Mouse (Mus musculus) olfactory bulb, adult 2 months (tissue): ENCODE measurements around the gene Mrpl39. TPM values are rescaled to one million over a fixed set of nuclear protein-coding genes. Genes with fewer than 3 reads are reported as not detected.

Source experiments
- H3K27ac ChIP-seq: fragments of 200-500 bp; 2 replicates; pipeline ENCODE4 v1.5.1; 2012; ENCODE audit warnings: low read depth, low read length; ENCODE audit not compliant: insufficient read depth
- H3K4me1 ChIP-seq: fragments of 200-500 bp; 2 replicates; pipeline ENCODE4 v1.6.1; 2012; ENCODE audit warnings: low read length; ENCODE audit not compliant: control insufficient read depth, insufficient read depth
- H3K4me3 ChIP-seq: fragments of 200-500 bp; 2 replicates; pipeline ENCODE4 v1.5.1; 2012; ENCODE audit warnings: mild to moderate bottlenecking, low read depth, low read length, moderate library complexity; ENCODE audit not compliant: insufficient read depth
- CTCF ChIP-seq: fragments of 200-500 bp; IDR thresholded peaks from 2 replicates; pipeline ENCODE4 v1.5.1; 2012; ENCODE audit warnings: low read depth, mild to moderate bottlenecking, low read length, moderate library complexity; ENCODE audit not compliant: insufficient read depth
- POLR2A ChIP-seq: fragments of 200-500 bp; IDR thresholded peaks from 2 replicates; pipeline ENCODE4 v1.6.1; 2012; ENCODE audit warnings: mild to moderate bottlenecking, low read depth, low read length, moderate library complexity; ENCODE audit not compliant: insufficient read depth
- WGBS: fragments of 180-500 bp; shearing (Covaris S2); methylation state at CpG from one replicate; pipeline ENCODE4 v1.1.7; 2018; 5-methylcytosine and 5-hydroxymethylcytosine counted together
- polyA plus RNA-seq: library from polyadenylated mRNA; stranded (reverse); fragments of >200 nt; gene quantifications from 2 replicates; pipeline ENCODE4 v1.2.4, GENCODE M21; 2012; ENCODE audit warnings: low replicate concordance; ENCODE audit not compliant: missing spikeins, insufficient read depth, insufficient read length

The Mrpl39 gene
- not detected in 2 replicates for polyA plus RNA-seq

DNA sequence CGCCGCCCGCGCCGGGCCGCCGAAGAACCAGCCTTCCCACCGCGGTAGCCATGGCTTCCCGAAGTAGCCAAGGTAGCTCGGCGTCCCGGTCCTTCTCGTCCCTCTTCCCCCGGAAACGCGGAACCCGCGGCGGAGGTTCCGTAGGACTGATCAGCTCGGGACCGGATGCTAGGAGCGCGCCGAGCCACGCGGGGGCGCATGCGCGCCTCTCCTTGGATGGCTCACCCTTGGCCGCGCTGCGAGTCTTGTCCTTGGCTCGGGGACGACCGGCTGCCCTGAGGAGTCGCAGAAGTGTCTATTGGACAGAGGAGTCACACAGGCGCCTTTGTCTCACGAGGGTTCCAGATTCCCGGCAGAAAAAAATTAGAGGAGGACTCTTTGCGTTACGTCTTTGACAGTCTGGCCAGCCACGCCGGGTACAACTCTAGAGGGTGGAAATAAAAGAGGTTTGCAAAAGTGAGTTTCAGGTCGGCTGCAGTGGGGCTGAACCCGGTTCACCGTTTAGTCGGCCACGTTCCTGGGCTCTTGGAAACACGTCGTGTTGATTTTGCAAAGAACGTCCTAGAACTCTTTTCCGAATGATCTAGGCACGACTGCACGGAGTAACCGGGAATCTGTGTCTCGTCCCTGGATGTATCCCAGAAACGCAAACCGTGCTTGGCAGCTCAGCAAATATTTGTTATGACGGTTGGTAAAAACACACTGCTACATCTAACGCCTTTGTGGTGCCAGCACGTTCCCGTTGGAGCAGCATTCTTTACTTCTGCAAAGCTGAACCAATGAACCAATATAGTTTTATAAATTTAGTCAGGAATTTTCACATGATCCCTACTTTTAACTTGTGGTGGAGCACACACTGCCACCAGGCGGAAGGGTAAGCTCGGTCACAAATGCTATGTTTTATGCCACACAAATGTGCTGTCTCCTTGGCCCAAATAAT, at the start of gene Mrpl39:
Gene Mrpl39 (minus strand): TSS at position 577 of the 940 bp plus-strand sequence.
- peak within 1 kb of the TSS; percentile 47; the same call in 1 of the 2 replicates for H3K27ac ChIP-seq
- peaks cover 4% of the 10 kb centered on the region; the same call in 1 of the 2 replicates for H3K4me1 ChIP-seq
- peak within 1 kb of the TSS; percentile 74 for H3K4me3 ChIP-seq
- peak; percentile 70 for TF ChIP-seq CTCF
- TF ChIP-seq POLR2A: peak; percentile 70; the same call in 1 of the 2 replicates
- under 1% methylated on average over 66 of the region's 66 CpGs for WGBS

DNA sequence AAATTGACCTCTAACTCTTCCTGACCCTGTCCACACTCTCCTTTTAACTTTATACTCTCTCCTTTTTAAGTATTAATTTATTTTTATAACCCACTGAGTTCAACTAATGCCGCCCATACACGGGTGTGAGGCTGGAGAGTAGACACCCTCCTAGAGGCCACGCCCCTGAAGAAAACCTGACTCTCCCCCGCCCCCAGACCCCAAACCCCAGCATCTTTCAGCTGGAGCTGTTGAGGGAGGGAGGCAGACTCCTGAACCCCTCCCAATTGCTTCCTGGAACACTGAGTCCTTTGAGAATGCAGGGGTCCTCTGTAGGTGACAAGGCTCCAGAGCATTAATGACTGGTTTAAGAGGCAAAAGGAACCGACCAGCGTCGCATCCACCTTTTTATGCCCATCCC, 49.4 kb upstream of the Mrpl39 start:
- no peaks in the 10 kb centered on the region for H3K4me1 ChIP-seq
- no peak overlapping the region for H3K27ac ChIP-seq
- TF ChIP-seq POLR2A (no peak), CTCF (no peak)
- H3K4me3 ChIP-seq: no peak overlapping the region
- 43% methylated on average over 7 of the region's 7 CpGs for WGBS

- no peak overlapping the region for H3K4me3 ChIP-seq
- H3K27ac ChIP-seq: no peak overlapping the region
- TF ChIP-seq POLR2A: no peak
- no peak for TF ChIP-seq CTCF
- 34% methylated on average over 2 of the region's 2 CpGs for WGBS
- no peaks in the 10 kb centered on the region for H3K4me1 ChIP-seq
Observed at GRCm38 (mm10) chr16:84783279-84783678, 47.7 kb upstream of the Mrpl39 start.

DNA sequence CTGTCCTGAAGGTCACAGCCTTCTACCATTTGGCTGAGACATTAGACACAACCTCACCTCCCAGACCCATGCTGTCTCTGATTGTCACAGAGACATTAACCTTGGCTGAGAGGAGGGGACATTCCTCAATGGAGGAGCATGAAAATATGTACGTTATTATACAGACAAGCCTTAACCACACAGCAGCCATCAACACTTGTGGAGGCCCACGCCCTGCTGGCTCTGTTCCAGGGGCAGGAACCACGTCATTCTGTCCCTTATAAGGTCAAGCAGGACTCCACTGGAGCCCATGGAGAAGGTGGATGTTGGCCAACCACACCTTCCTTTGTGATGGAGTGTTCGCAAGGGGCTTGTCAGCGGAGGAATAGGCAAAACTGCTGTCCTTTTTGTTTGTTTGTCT, 44.2 kb upstream of the Mrpl39 start:
- Histone ChIP-seq H3K27ac (no peak overlapping the region), H3K4me3 (no peak overlapping the region), H3K4me1 (peaks cover 2% of the 10 kb centered on the region; the same call in 1 of the 2 replicates)
- 86% methylated on average over 5 of the region's 5 CpGs for WGBS
- TF ChIP-seq CTCF: no peak
- no peak for TF ChIP-seq POLR2A

GRCm38 (mm10) chr16:84778861-84779630, 43.5 kb upstream of the Mrpl39 start:
- TF ChIP-seq CTCF (no peak), POLR2A (no peak)
- WGBS: 75% methylated on average over 6 of the region's 6 CpGs
- Histone ChIP-seq H3K4me3 (no peak overlapping the region), H3K4me1 (peaks cover 2% of the 10 kb centered on the region; the same call in 1 of the 2 replicates), H3K27ac (peak overlapping the region; percentile 29; the same call in 1 of the 2 replicates)

- H3K4me3 ChIP-seq: no peak overlapping the region
- 83% methylated on average over 6 of the region's 6 CpGs for whole genome bisulfite sequencing
- peaks cover 2% of the 10 kb centered on the region; the same call in 1 of the 2 replicates for H3K4me1 ChIP-seq
- TF ChIP-seq POLR2A: no peak
- no peak for TF ChIP-seq CTCF
- peak overlapping the region; percentile 29; the same call in 1 of the 2 replicates for H3K27ac ChIP-seq
Observed at GRCm38 (mm10) chr16:84778431-84778830, 42.9 kb upstream of the Mrpl39 start.

DNA sequence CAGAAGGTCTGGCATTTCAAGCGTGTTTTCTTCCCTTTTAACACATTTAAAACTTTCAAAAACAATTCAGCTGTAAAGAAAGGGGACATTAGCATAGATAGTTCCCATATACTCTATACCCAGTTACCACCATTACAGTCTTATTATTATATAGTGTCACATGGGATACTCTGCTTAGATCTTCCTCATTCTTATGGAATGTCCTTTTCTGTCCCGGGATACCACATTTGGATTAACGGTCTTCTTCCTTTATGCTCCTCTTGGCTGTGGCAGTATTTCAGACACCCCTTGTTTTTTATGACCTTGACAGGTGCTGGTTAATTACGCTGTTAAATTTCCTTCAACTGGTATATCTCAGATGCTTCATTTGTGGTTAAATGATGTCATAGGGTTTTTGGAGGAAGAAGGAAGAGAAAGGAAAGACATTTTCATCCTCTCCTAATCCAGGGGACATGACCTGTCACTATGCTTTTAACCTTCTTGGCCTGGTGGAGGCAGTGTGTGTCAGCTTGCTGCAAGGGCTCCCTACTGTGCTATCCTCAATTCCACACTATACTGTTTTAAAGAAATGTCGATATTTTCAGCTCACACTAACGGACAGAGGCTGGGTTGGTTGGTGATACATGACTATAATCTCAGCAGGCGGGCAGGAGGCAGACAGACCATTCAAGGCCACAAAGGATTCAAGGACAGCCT, 40.7 kb upstream of the Mrpl39 start:
- 55% methylated on average over 7 of the region's 7 CpGs for WGBS
- H3K4me1 ChIP-seq: peaks cover 4% of the 10 kb centered on the region
- no peak overlapping the region for H3K27ac ChIP-seq
- no peak for TF ChIP-seq POLR2A
- TF ChIP-seq CTCF: no peak
- H3K4me3 ChIP-seq: no peak overlapping the region

GRCm38 (mm10) chr16:84775356-84775755, 39.8 kb upstream of the Mrpl39 start:
- Histone ChIP-seq H3K4me1 (peaks cover 4% of the 10 kb centered on the region), H3K27ac (no peak overlapping the region), H3K4me3 (peak overlapping the region; percentile 39)
- TF ChIP-seq POLR2A (no peak), CTCF (no peak)
- WGBS: 19% methylated on average over 11 of the region's 11 CpGs
